Mouse (Mus musculus): ENCODE measurements at regions not wholly inside any gene's neighbourhood (a gene's known extent, or its start where the extent isn't known, plus 50 kb on each side); places are given as distances from the start of the nearest gene placed in this dataset.

GRCm38 (mm10) chr2:39299798-39300382, 73.6 kb upstream of the Ppp6c start:
- WGBS: 92% methylated on average over 2 of the region's 2 CpGs
- Histone ChIP-seq H3K9me3 (no peaks in the 10 kb centered on the region), H3K36me3 (replicated peaks) (no peaks in the 10 kb centered on the region), H3K4me3 (replicated peaks) (no peak overlapping the region), H3K27me3 (no peaks in the 10 kb centered on the region), H3K9ac (no peak overlapping the region), H3K4me2 (no peak overlapping the region), H3K27ac (no peak overlapping the region), H3K4me1 (no peaks in the 10 kb centered on the region)
- no peak for ATAC-seq (ENCODE audit: low FRiP score)

GRCm38 (mm10) chr2:39299290-39299689, 73.0 kb upstream of the Ppp6c start:
- Histone ChIP-seq H3K4me1 (no peaks in the 10 kb centered on the region), H3K9ac (no peak overlapping the region), H3K4me2 (no peak overlapping the region), H3K36me3 (replicated peaks) (no peaks in the 10 kb centered on the region), H3K9me3 (no peaks in the 10 kb centered on the region), H3K27me3 (no peaks in the 10 kb centered on the region), H3K4me3 (replicated peaks) (no peak overlapping the region), H3K27ac (no peak overlapping the region)
- WGBS: 84% methylated on average over 1 of the region's 1 CpGs
- ATAC-seq (ENCODE audit: low FRiP score): no peak

- 93% methylated on average over 1 of the region's 1 CpGs for WGBS
- no peak overlapping the region for H3K4me3 ChIP-seq (replicated peaks)
- H3K9ac ChIP-seq: no peak overlapping the region
- no peaks in the 10 kb centered on the region for H3K36me3 ChIP-seq (replicated peaks)
- no peak overlapping the region for H3K27ac ChIP-seq
- no peaks in the 10 kb centered on the region for H3K9me3 ChIP-seq
- no peak for ATAC-seq (ENCODE audit: low FRiP score)
- H3K4me1 ChIP-seq: no peaks in the 10 kb centered on the region
- no peaks in the 10 kb centered on the region for H3K27me3 ChIP-seq
- no peak overlapping the region for H3K4me2 ChIP-seq
Observed at GRCm38 (mm10) chr2:39295435-39295834, 69.2 kb upstream of the Ppp6c start.

- Histone ChIP-seq H3K4me3 (replicated peaks) (no peak overlapping the region), H3K27me3 (no peaks in the 10 kb centered on the region), H3K4me1 (no peaks in the 10 kb centered on the region), H3K36me3 (replicated peaks) (no peaks in the 10 kb centered on the region), H3K9ac (no peak overlapping the region), H3K4me2 (no peak overlapping the region), H3K27ac (no peak overlapping the region), H3K9me3 (no peaks in the 10 kb centered on the region)
- no peak for ATAC-seq (ENCODE audit: low FRiP score)
- 58% methylated on average over 1 of the region's 1 CpGs for WGBS
Observed at GRCm38 (mm10) chr2:39278218-39278617, 52.0 kb upstream of the Ppp6c start.

Data from forebrain, embryonic 12.5 days (tissue).